Mouse (Mus musculus) liver, embryonic 14.5 days (tissue): ENCODE measurements around the gene Acsl3.

Experiments
- CTCF ChIP-seq: IDR thresholded peaks from 2 replicates; pipeline ENCODE4 v1.5.1; 2016; ENCODE audit warnings: antibody characterized with exemption, low read depth, control low read depth
- EP300 ChIP-seq: IDR thresholded peaks from 2 replicates; pipeline ENCODE4 v1.6.1; 2016; ENCODE audit warnings: antibody characterized with exemption, low read depth

DNA sequence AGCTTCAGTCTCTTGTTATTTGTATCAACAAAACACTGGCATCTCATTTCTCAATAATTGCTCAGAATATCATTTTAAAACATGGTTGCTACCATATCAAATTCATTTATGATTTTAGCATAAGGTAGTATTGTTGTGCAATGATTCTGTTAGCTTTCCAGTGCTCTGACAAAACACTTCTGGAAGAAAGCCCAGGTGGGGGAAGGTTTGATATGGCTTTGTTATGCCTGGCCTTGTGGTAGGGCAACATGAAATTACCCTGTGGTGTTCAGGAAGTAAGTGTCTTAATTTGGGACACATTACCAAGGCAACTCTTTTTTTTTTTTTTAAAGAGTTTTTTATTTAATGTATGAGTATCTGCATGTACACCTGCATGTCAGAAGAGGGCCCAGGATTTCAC, 52.4 kb downstream of the Acsl3 start:
- TF ChIP-seq CTCF (no peak), EP300 (no peak)
